Mouse (Mus musculus): ENCODE data around the gene BC030867. TPM values are rescaled to one million over a fixed set of nuclear protein-coding genes. Genes with fewer than 3 reads are reported as not detected.

BC030867 gene
- polyA plus RNA-seq, 1 experiment from 2014 or later = 26.9 TPM

DNA sequence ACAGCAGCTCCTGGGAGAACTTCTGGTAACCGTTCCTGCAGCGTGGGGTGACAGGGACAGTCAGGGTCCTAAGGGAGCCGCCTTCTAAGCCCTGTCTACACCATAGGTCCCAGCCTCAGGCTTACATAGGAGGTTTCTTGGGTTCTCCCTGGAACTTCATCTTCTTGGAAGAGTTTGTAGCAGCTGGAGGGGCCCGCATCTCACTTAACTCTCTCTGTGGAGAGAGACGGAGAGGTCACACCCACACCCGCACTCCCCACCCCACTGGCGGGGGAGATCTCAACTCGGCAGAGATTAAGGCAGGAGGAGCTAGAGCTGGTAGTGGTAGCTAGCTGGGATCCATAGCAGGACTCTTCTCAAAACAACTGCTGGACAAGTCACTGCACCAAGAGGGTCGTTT, 59.4 kb downstream of the BC030867 start:
- peaks cover 21% of the 10 kb centered on the region for H3K36me3 ChIP-seq (ENCODE audit: control insufficient read depth, insufficient read depth, low read length)
- ATAC-seq (ENCODE audit: insufficient number of reproducible peaks, low FRiP score, low TSS enrichment, low read depth) (no peak), DNase-seq (ENCODE audit: low spot score) (no peak)
- H3K9ac ChIP-seq (ENCODE audit: low read length) = no peak overlapping the region
- no peak overlapping the region for H3K4me3 ChIP-seq (ENCODE audit: low read depth, low read length)
- no peak overlapping the region for H3K4me2 ChIP-seq (ENCODE audit: low read depth, severe bottlenecking)
- 86% methylated on average over 9 of the region's 9 CpGs for WGBS
- no peaks in the 10 kb centered on the region for H3K9me3 ChIP-seq (ENCODE audit: control insufficient read depth, low read length)
- H3K4me1 ChIP-seq (ENCODE audit: control insufficient read depth, insufficient read depth, low read length) = peaks cover 17% of the 10 kb centered on the region
- no peaks in the 10 kb centered on the region for H3K27me3 ChIP-seq (ENCODE audit: control insufficient read depth, insufficient read depth, low read length)
- H3K27ac ChIP-seq (replicated peaks; ENCODE audit: low read depth, low read length) = no peak overlapping the region

DNA sequence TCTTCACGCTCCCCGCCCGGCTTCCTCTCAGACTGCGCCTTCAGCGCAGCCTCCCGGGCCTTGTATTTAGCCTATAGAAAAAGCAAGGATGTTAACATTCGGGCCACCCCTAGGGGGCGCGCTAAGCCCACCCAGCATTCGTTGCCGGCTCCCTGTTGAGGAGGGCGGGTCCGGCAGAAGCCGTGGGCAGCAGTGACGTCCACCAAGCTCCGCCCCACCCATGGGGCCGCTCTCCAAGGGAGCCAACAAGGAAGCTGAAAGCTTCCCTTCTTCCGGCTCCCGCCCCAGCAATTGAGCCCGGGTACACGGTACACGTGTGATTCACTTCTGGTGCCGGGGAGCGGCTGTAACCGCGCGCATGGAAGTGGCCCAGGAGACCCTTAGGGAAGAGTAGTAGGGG, 60.3 kb downstream of the BC030867 start:
- WGBS = 1% methylated on average over 27 of the region's 27 CpGs
- peaks cover 17% of the 10 kb centered on the region for H3K4me1 ChIP-seq (ENCODE audit: control insufficient read depth, insufficient read depth, low read length)

GRCm38 (mm10) chr11:102309821-102310617, 61.3 kb downstream of the BC030867 start:
- H3K36me3 ChIP-seq (ENCODE audit: control insufficient read depth, insufficient read depth, low read length) = peaks cover 32% of the 10 kb centered on the region
- peaks cover 17% of the 10 kb centered on the region for H3K4me1 ChIP-seq (ENCODE audit: control insufficient read depth, insufficient read depth, low read length)
- peak; percentile 23 for DNase-seq (ENCODE audit: low spot score)
- H3K4me2 ChIP-seq (ENCODE audit: low read depth, severe bottlenecking) = peak overlapping the region; percentile 65
- no peaks in the 10 kb centered on the region for H3K27me3 ChIP-seq (ENCODE audit: control insufficient read depth, insufficient read depth, low read length)
- ATAC-seq (ENCODE audit: insufficient number of reproducible peaks, low FRiP score, low TSS enrichment, low read depth) = 0 out of 2 replicates have a peak, but pooled peaks have one; percentile 0
- H3K9ac ChIP-seq (ENCODE audit: low read length) = no peak overlapping the region
- H3K27ac ChIP-seq (replicated peaks; ENCODE audit: low read depth, low read length) = no peak overlapping the region
- H3K9me3 ChIP-seq (ENCODE audit: control insufficient read depth, low read length) = no peaks in the 10 kb centered on the region
- H3K4me3 ChIP-seq (ENCODE audit: low read depth, low read length) = peak overlapping the region; percentile 33
- 88% methylated on average over 22 of the region's 22 CpGs for WGBS

More for the DNA sequence above, 60.3 kb downstream of the BC030867 start:
- Histone ChIP-seq H3K36me3 (ENCODE audit: control insufficient read depth, insufficient read depth, low read length) (peaks cover 29% of the 10 kb centered on the region), H3K9ac (ENCODE audit: low read length) (peak overlapping the region; percentile 46), H3K27ac (replicated peaks; ENCODE audit: low read depth, low read length) (0 out of 2 replicates have a peak overlapping the region, but pooled peaks have one; percentile 37), H3K27me3 (ENCODE audit: control insufficient read depth, insufficient read depth, low read length) (no peaks in the 10 kb centered on the region), H3K4me3 (ENCODE audit: low read depth, low read length) (peak overlapping the region; percentile 33), H3K9me3 (ENCODE audit: control insufficient read depth, low read length) (no peaks in the 10 kb centered on the region), H3K4me2 (ENCODE audit: low read depth, severe bottlenecking) (peak overlapping the region; percentile 65)
- peak; percentile 99 for DNase-seq (ENCODE audit: low spot score)
- peak; percentile 82 for ATAC-seq (ENCODE audit: insufficient number of reproducible peaks, low FRiP score, low TSS enrichment, low read depth)

DNA sequence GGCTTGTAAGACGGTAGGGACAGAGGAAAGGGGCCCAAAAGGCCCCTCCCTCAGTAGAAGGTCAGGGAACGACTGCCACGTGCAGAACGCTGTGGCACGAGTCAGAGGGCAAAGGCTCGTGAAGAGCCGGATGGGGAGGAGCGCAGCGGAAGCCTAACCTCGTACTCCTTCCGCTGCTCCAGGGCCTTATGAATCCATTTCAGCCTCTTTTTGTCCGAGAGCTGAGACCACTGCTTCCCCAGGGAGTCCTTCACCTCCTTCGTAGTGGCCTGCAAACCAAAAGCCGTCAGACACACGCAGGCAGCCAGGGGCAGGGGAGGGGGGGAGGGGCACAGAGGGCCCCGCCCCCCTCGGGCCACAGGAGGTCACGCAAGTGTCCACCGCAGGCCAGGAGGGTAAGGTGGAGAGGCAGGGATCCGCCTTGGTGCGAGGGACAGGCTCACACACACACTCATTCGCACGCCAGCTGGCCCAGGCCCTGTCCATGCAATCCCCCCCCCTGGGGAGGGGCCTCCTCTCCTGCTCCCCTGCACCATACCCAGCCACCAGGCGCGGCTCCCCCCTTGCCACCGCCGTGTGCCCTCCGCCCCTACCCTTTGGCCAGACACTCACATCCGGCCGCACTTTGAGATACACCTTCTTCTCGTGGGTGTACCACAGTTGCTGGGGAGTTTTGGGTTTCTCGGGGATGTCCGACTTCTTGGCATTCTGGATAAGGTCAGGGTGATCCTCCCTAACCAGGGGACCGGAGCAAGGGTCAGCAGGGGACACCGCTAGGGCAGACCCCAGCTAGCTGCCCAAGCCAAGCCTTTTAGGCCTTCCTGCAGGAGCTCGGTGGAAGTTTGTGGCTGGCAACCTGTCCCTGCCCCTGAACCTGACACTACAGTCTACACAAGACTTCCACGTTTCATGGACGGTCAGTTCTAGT, 62.4 kb downstream of the BC030867 start:
- Histone ChIP-seq H3K9ac (ENCODE audit: low read length) (no peak overlapping the region), H3K9me3 (ENCODE audit: control insufficient read depth, low read length) (no peaks in the 10 kb centered on the region)

GRCm38 (mm10) chr11:102311966-102312365, 63.3 kb downstream of the BC030867 start:
- Histone ChIP-seq H3K4me2 (ENCODE audit: low read depth, severe bottlenecking) (no peak overlapping the region), H3K36me3 (ENCODE audit: control insufficient read depth, insufficient read depth, low read length) (peaks cover 26% of the 10 kb centered on the region), H3K4me3 (ENCODE audit: low read depth, low read length) (no peak overlapping the region), H3K9ac (ENCODE audit: low read length) (no peak overlapping the region), H3K27me3 (ENCODE audit: control insufficient read depth, insufficient read depth, low read length) (no peaks in the 10 kb centered on the region), H3K4me1 (ENCODE audit: control insufficient read depth, insufficient read depth, low read length) (peaks cover 21% of the 10 kb centered on the region), H3K27ac (replicated peaks; ENCODE audit: low read depth, low read length) (no peak overlapping the region), H3K9me3 (ENCODE audit: control insufficient read depth, low read length) (no peaks in the 10 kb centered on the region)
- WGBS = 86% methylated on average over 4 of the region's 4 CpGs
- DNase-seq (ENCODE audit: low spot score) (no peak), ATAC-seq (ENCODE audit: insufficient number of reproducible peaks, low FRiP score, low TSS enrichment, low read depth) (no peak)

More for the DNA sequence above, 62.4 kb downstream of the BC030867 start:
- Histone ChIP-seq H3K36me3 (ENCODE audit: control insufficient read depth, insufficient read depth, low read length) (peaks cover 32% of the 10 kb centered on the region), H3K27me3 (ENCODE audit: control insufficient read depth, insufficient read depth, low read length) (no peaks in the 10 kb centered on the region), H3K4me2 (ENCODE audit: low read depth, severe bottlenecking) (no peak overlapping the region), H3K4me3 (ENCODE audit: low read depth, low read length) (no peak overlapping the region), H3K4me1 (ENCODE audit: control insufficient read depth, insufficient read depth, low read length) (peaks cover 21% of the 10 kb centered on the region), H3K27ac (replicated peaks; ENCODE audit: low read depth, low read length) (no peak overlapping the region)
- DNase-seq (ENCODE audit: low spot score) (no peak), ATAC-seq (ENCODE audit: insufficient number of reproducible peaks, low FRiP score, low TSS enrichment, low read depth) (no peak)
- WGBS = 46% methylated on average over 37 of the region's 38 CpGs

DNA sequence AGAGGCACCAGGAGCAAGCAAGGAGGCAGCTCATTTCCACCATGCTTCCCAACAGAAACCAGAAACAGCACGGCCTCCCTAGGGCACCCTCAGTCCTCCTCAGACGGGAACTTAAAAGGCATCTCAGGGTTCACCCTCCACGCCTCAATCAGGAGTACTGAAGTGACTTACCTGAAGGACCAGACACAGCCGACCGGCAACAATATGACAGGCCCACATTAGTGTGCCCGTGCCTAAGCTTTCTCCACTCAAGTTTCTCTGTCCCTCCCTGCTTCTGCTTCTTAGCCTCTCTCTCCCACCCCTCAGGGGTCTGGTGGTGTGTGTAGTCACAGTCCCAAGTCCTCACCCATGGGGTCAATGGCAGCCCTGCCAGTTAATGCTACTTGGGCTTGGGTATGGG, 63.9 kb downstream of the BC030867 start:
- H3K27ac ChIP-seq (replicated peaks; ENCODE audit: low read depth, low read length) = no peak overlapping the region
- H3K4me1 ChIP-seq (ENCODE audit: control insufficient read depth, insufficient read depth, low read length) = peaks cover 21% of the 10 kb centered on the region
- no peaks in the 10 kb centered on the region for H3K27me3 ChIP-seq (ENCODE audit: control insufficient read depth, insufficient read depth, low read length)
- no peaks in the 10 kb centered on the region for H3K9me3 ChIP-seq (ENCODE audit: control insufficient read depth, low read length)
- DNase-seq (ENCODE audit: low spot score) (peak; percentile 15), ATAC-seq (ENCODE audit: insufficient number of reproducible peaks, low FRiP score, low TSS enrichment, low read depth) (no peak)
- peaks cover 22% of the 10 kb centered on the region for H3K36me3 ChIP-seq (ENCODE audit: control insufficient read depth, insufficient read depth, low read length)
- no peak overlapping the region for H3K4me2 ChIP-seq (ENCODE audit: low read depth, severe bottlenecking)
- 82% methylated on average over 6 of the region's 6 CpGs for WGBS
- no peak overlapping the region for H3K4me3 ChIP-seq (ENCODE audit: low read depth, low read length)
- no peak overlapping the region for H3K9ac ChIP-seq (ENCODE audit: low read length)

DNA sequence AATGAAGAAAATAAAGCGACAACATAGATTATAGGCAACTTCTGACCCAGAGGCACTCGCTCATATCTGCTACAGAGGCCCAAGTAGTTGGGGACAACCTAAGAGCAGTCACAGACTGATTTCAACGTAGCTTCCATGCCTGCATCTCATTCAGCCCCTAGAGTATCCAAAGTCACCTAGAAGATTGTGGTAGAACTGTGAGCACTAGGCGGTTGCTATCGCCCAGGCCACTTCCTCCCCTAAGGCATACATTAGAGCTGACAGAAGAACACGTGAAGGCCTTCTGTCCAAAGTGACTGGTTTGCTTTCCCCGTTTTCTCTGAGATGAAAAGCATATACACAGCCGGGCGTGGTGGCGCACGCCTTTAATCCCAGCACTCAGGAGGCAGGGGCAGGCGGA, 65.6 kb downstream of the BC030867 start:
- no peak overlapping the region for H3K4me2 ChIP-seq (ENCODE audit: low read depth, severe bottlenecking)
- peaks cover 16% of the 10 kb centered on the region for H3K4me1 ChIP-seq (ENCODE audit: control insufficient read depth, insufficient read depth, low read length)
- no peak overlapping the region for H3K9ac ChIP-seq (ENCODE audit: low read length)
- H3K4me3 ChIP-seq (ENCODE audit: low read depth, low read length) = no peak overlapping the region
- WGBS = 89% methylated on average over 12 of the region's 12 CpGs
- H3K36me3 ChIP-seq (ENCODE audit: control insufficient read depth, insufficient read depth, low read length) = peaks cover 15% of the 10 kb centered on the region
- H3K9me3 ChIP-seq (ENCODE audit: control insufficient read depth, low read length) = no peaks in the 10 kb centered on the region
- no peaks in the 10 kb centered on the region for H3K27me3 ChIP-seq (ENCODE audit: control insufficient read depth, insufficient read depth, low read length)
- ATAC-seq (ENCODE audit: insufficient number of reproducible peaks, low FRiP score, low TSS enrichment, low read depth) = no peak
- no peak for DNase-seq (ENCODE audit: low spot score)
- H3K27ac ChIP-seq (replicated peaks; ENCODE audit: low read depth, low read length) = no peak overlapping the region

Measured in limb, embryonic 11.5 days (tissue).